Mouse (Mus musculus): ENCODE results near the gene Col16a1. TPM values are rescaled to one million over a fixed set of nuclear protein-coding genes. Genes with fewer than 3 reads are reported as not detected.
A peak's percentile ranks its signal among the peaks of the same experiment; 100 is the strongest.

Col16a1 gene
- total RNA-seq, 2 experiments from 2014 or later, result 61.7 to 92.4 TPM

GRCm38 (mm10) chr4:130045609-130046008, 2.0 kb upstream of the Col16a1 start:
- peak; percentile 38 for DNase-seq

DNA sequence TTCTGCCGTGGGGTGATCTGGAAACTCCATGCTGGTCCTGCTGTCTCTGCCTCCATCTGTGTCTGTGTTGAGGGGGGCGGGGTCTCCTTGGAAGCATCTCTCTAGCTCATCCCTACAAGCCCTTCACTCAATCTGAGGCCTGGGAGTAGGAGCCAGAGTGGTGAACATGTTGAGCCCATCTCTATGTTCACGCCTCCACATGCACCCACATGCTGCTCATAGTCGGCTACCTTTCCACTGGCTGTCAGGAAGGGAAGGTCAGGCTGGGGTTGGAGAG, 501 bp downstream of the Col16a1 start:
- DNase-seq, result no peak

- DNase-seq, result peak; percentile 85
These were observed 2.6 kb downstream of the Col16a1 start for GRCm38 (mm10) chr4:130050056-130050824.

- DNase-seq, result no peak
These were observed 4.6 kb downstream of the Col16a1 start for GRCm38 (mm10) chr4:130052283-130052682.

DNA sequence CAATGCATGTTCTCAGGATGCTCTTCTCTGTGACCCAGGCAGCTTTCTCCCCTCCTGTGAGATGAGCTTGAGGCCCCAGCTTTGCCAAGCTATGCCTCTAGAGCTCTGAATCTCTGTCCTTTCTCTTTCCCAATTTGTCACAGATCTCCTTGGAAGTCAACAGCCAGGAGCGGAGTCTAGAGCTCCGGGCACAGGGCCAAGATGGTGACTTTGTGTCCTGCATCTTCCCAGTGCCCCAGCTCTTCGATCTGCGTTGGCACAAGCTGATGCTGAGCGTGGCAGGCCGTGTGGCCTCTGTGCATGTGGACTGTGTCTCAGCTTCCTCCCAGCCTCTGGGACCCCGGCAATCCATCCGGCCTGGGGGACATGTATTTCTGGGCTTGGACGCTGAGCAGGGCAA, 5.5 kb downstream of the Col16a1 start:
- no peak for DNase-seq

- no peak for DNase-seq
These were observed 7.1 kb downstream of the Col16a1 start for GRCm38 (mm10) chr4:130054727-130055126.

DNA sequence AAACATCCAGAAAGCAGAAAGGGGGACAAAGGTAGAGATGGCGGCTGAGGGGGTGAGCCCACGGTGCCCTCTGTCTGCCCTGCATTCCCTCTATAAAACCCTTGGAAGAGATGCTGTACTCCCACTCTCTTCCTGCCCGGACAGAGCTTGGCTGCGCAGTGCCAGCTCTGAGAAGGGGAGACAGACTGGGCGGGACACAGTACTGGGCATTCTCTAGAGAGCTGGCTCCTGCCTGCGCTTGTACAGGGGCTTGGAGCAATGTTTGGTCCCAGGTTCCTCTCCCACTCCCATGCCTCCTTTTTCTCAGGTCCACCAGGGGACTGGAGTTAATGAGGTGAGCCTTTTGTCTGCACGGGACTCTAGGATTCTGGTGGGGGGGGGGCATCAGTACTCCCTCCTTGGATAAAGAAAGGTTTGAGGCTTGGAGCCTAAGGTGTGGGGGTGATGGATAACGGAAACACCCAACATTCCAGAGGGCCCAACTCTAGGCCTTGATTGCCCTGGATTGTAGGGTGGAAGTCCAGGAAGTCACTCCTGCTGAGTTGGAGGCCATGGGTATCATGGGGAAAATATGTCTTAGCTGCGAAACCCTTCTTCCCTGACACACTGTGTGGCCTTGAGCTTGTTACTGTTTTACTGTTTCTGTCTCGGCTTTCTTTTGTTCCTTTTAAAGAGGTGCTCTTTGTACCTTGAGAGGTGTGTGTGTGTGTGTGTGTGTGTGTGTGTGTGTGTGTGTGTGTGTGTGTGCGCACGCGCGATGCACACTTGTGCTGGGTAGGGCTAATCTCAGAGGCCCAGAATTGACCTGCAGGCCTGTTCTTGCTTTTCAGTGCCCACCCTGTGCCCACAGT, 7.7 kb downstream of the Col16a1 start:
- DNase-seq, result no peak

- no peak for DNase-seq
These were observed 8.3 kb downstream of the Col16a1 start for GRCm38 (mm10) chr4:130056011-130056322.

- no peak for DNase-seq
These were observed 8.8 kb downstream of the Col16a1 start for GRCm38 (mm10) chr4:130056471-130056870.

DNA sequence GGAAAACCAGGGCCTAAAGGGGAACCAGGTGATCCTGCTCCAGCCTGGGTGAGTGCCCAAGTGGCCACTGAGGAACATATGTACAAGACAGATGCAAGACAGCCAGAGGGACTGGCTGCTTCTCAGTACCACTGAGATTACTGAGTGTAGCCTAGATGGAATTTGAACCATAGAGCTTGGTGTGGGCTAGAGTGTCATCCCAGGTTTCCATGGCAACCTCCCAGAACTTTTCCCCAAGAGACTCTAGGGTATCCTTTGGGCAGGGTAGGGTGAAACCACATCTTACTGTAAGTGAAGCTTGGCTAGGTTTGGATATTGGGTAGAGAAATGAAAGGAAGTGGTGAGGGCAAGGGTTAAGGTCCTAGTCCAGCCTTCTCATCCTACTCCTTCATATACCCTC, 13.3 kb downstream of the Col16a1 start:
- no peak for DNase-seq

GRCm38 (mm10) chr4:130063191-130063590, 15.6 kb downstream of the Col16a1 start:
- DNase-seq, result no peak

DNA sequence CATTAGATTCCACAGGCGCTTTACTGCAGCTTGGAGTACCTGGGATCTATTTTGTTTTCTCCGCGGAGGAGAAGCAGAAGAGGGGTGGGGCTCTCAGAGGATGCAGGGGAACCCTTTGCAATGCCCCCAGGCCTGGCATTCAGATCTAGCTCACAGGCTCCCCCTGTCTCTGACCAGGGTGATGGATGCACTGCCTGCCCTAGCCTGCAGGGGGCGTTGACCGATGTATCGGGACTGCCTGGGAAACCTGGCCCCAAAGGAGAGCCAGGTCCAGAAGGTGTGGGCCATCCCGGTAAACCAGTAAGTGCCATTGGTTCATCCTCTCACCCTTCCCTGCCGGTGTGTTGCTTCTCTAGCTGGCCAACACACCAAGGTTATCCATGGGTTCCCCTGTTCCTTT, 19.2 kb downstream of the Col16a1 start:
- peak; percentile 63 for DNase-seq

- no peak for DNase-seq
These were observed 22.9 kb downstream of the Col16a1 start for GRCm38 (mm10) chr4:130070523-130070922.

GRCm38 (mm10) chr4:130071758-130072157, 24.1 kb downstream of the Col16a1 start:
- no peak for DNase-seq

- no peak for DNase-seq
These were observed 25.7 kb downstream of the Col16a1 start for GRCm38 (mm10) chr4:130073367-130073766.

DNA sequence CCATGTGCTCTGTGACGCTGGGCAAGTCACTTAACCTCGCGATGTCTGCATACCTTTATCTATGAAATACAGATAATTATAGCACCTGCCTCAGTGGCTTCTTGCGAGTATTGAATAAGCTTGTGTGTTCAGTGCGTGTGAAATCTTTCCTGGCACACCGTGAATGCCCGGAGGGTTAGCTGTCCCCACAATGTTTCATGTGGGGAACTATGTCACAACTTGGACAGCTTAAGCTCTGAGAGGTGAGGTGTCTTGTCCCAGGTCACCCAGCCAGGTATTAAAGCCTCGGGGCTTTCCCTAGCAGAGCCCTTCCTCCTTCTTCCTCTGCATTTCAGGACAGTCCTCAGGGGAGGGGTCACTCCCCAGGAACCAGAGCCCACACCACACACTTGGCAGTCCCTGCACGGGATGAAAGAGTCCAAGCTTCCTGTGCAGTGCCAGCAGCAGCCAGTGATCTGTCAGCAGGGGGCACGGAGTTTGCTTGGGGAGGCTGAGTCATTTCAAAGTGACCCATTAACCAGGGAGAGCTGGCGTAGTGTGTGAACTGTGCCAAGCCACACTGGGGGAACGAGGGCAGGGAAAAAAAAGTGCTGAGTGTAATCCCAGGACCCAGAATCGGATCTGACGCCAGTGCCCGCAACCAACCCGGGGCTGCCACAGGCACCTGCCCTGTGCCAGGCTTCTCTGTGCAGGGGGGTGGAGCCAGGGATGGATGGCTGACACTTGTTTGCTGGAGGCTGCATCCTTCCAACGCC, 27.3 kb downstream of the Col16a1 start:
- DNase-seq, result no peak

- peak; percentile 54 for DNase-seq
These were observed 29.2 kb downstream of the Col16a1 start for GRCm38 (mm10) chr4:130076856-130077255.

- DNase-seq, result no peak
These were observed 31.3 kb downstream of the Col16a1 start for GRCm38 (mm10) chr4:130078816-130079485.

DNA sequence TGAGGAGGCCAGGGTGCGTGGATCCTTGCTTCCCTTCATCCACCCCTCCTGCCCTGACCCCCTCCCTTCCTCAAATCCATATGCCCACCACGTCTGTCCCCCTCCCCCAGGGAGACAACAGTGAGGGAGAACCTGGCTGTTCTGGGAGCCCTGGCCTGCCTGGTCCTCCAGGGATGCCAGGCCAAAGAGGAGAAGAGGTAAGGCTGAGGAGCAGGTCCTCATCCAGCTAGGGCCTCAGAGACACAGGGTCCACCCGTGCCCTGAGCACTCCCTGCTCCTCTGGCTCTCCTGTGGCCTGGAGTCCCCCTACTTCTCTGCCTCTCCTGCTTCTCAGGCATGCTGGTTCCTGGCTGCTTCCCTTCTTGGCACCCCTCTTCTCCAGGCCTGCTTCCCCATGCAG, 31.9 kb downstream of the Col16a1 start:
- DNase-seq, result no peak

DNA sequence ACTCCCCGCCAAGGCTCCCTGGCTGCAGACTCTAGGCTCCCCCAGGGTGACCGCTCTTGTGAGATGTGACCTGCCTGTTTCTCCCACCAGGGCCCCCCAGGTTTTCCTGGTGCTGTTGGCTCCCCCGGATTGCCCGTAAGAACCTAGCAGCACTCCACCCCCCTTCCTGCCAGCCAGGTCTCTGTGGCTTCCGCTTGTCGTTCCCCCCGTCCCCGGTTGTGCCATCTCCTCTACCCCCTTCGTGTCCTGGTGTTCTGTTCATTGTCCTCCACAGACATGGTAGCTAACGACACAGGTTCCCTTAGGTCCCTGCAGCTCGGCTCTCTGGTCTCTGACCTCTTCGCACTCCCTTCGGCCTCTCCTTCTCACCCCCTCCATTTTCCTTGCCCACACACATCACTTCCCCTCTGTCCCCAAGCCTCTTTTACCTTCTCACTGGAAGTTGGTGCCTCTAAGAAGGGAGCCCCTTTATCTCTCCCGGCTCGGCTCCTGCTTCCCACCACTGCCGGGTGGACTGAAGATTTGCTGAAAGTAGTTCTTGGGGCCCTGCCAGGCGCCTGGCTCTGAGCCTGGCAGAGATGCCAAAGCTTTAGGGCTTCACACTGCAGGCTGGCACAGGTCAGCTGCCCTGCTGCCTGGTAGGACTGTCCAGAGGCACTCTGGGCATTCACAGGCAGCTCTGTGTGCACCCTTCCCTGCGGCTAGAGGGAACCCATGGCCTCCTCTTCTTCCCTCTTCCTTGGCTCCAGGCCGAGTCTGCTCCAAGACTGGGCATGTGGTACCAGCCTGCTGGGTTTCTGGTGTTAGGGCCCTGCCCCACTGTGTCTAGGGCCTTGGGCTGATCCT, 33.9 kb downstream of the Col16a1 start:
- peak; percentile 72 for DNase-seq

- no peak for DNase-seq
These were observed 34.6 kb downstream of the Col16a1 start for GRCm38 (mm10) chr4:130082211-130082610.

Measured in gastrocnemius, postnatal 10 days (tissue).